Mouse (Mus musculus): ENCODE results near the gene Unk. TPM values are rescaled to one million over a fixed set of nuclear protein-coding genes. Genes with fewer than 3 reads are reported as not detected.

Gene Unk
- total and polyA plus RNA-seq, 2 experiments from 2014 or later, result 22.5 to 43.8 TPM

DNA sequence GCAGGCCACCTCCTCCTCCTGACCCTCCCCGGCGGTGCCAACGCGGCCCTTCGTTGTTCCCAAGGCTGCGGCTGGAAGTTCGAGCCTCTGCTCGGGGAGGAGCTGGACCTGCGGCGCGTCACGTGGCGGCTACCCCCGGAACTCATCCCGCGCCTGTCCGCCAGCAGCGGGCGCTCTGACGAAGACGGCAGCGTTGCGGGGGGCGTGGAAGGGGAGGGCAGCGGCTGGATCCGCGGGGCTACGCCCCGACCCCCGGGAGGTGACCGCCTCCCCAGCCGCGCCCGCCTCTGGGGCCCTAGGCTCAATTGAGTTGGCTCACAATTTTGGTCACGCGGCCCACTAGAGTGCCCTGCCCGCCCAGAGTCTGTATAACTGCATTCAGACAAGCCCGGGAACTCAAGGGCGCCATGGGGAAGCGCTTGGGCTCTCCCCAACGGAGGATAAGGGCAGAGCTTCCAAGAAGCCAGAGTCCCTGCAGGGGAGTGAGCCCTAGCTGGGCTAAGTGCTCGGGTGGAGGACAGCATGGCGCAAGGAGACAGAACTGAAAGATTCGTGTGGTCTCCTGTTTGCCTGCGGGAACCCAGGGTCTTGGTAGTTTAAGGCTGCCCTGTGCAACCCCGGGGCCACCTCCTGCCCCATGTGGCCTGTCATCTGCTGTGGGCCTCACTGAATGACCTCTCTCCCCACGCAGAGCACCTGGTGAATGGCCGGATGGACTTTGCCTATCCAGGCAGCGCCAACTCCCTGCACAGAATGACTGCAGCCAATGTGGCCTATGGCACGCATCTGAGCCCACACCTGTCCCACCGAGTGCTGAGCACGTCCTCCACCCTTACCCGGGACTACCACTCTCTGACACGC lies 25.1 kb upstream of the Unk start:
- ATAC-seq (peak; percentile 79), DNase-seq (peak; percentile 74)
- TF ChIP-seq CTCF (IDR thresholded peaks at IDR 0.05; ENCODE audit: low read depth), result peak; percentile 72
- peak overlapping the region; percentile 54 for H3K9ac ChIP-seq
- no peaks in the 10 kb centered on the region for H3K27me3 ChIP-seq (ENCODE audit: insufficient read depth, low read length)
- no peaks in the 10 kb centered on the region; the same call in 1 of the 2 replicates for H3K36me3 ChIP-seq (ENCODE audit: insufficient read depth)
- H3K4me1 ChIP-seq (ENCODE audit: insufficient read depth), result no peaks in the 10 kb centered on the region
- H3K9me3 ChIP-seq (ENCODE audit: low read length), result no peaks in the 10 kb centered on the region
- peak overlapping the region; percentile 74 for H3K4me2 ChIP-seq (ENCODE audit: low read depth)
- H3K27ac ChIP-seq (ENCODE audit: low read depth, low read length), result 0 out of 2 replicates have a peak overlapping the region, but pooled peaks have one; percentile 36
- 9% methylated on average over 54 of the region's 54 CpGs for WGBS
- H3K4me3 ChIP-seq (ENCODE audit: low read depth, low read length), result peak overlapping the region; percentile 38

DNA sequence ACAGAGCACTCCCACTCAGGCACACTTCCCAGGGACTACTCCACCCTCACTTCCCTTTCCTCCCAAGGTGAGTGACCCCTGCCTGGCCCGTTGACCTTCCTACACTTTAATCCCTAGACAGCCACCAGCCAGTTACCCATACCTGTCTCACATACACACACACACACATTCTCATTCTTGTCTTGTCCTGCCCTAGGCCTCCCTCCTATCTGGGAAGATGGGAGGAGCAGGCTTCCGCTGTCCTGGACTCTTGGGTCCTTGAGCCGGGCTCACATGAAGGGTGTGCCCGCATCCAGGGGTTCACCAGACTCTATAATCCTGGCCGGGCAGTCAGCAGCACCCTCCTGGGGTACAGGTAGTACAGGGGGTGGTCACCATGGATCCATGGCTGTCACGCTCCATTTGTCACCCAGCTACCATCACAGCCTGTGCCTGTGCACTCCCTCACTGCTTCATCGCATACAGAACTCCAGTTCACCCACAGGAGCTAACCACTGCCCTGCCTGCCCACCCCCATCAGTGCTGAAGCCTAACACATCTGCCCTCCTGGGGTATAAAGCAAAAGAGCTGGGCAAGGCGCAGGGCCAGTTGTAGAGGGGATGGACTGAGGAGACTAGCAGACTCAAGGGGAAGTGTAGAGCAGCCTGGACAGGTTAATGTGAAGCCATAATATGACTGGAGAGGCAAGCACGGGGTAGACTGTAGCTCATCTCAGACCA lies 24.3 kb upstream of the Unk start:
- Histone ChIP-seq H3K9ac (no peak overlapping the region), H3K27ac (ENCODE audit: low read depth, low read length) (no peak overlapping the region), H3K27me3 (ENCODE audit: insufficient read depth, low read length) (no peaks in the 10 kb centered on the region), H3K4me3 (ENCODE audit: low read depth, low read length) (no peak overlapping the region), H3K36me3 (ENCODE audit: insufficient read depth) (no peaks in the 10 kb centered on the region; the same call in 1 of the 2 replicates), H3K4me2 (ENCODE audit: low read depth) (peak overlapping the region; percentile 74; the same call in 1 of the 2 replicates), H3K9me3 (ENCODE audit: low read length) (no peaks in the 10 kb centered on the region), H3K4me1 (ENCODE audit: insufficient read depth) (no peaks in the 10 kb centered on the region)
- DNase-seq (no peak), ATAC-seq (no peak)
- TF ChIP-seq CTCF (IDR thresholded peaks at IDR 0.05; ENCODE audit: low read depth), result no peak
- 80% methylated on average over 9 of the region's 9 CpGs for WGBS

DNA sequence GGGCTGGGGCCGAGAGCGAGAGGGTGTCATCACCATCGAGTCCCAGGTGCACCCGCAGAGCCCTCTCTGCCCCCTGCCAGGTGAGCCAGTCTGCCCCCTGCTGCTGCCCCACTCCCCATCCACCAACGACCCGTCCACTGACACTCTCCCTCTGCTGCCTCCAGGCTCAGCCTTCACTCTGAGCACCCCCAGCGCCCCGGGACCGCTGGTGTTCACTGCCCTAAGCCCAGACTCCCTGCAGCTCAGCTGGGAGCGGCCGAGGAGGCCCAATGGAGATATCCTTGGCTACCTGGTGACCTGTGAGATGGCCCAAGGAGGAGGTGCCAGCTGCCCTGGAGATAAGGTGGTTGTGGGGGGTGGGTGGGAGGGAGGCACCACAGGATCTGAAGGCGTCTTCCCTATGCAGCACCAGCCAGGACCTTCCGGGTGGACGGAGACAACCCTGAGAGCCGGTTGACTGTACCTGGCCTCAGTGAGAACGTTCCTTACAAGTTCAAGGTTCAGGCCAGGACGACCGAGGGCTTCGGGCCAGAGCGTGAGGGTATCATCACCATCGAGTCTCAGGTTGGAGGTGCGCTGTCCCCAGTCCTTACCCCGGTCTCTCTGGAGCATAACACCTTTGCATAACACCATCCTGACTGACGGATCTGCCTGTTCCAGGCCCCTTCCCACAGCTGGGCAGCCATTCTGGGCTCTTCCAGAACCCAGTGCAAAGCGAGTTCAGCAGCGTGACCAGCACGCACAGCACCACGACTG lies 22.8 kb upstream of the Unk start:
- ATAC-seq (no peak), DNase-seq (no peak)
- Histone ChIP-seq H3K4me1 (ENCODE audit: insufficient read depth) (no peaks in the 10 kb centered on the region), H3K27me3 (ENCODE audit: insufficient read depth, low read length) (no peaks in the 10 kb centered on the region), H3K9ac (no peak overlapping the region), H3K4me2 (ENCODE audit: low read depth) (no peak overlapping the region), H3K36me3 (ENCODE audit: insufficient read depth) (no peaks in the 10 kb centered on the region; the same call in 1 of the 2 replicates), H3K27ac (ENCODE audit: low read depth, low read length) (no peak overlapping the region), H3K9me3 (ENCODE audit: low read length) (no peaks in the 10 kb centered on the region), H3K4me3 (ENCODE audit: low read depth, low read length) (no peak overlapping the region)
- TF ChIP-seq CTCF (IDR thresholded peaks at IDR 0.05; ENCODE audit: low read depth), result no peak
- 89% methylated on average over 28 of the region's 28 CpGs for WGBS

DNA sequence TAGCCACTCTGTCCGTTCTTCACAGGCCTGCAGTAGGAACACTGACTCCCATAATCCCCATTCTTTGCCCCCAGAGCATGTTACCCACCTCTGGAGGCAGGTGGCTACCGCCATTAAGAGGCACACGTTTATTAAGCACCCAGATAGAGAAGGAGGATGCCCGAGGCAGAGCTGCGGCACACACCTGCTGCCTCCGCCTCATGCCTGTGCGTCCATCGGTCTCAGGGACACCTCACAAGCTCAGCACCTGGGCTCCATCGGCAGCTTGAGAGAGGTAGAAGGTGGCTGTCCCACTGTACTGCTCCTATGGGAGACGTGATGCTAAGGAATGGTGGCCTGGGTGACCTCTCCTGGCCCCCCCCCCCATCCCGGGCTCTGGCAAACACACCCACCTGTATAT lies 21.7 kb upstream of the Unk start:
- H3K27me3 ChIP-seq (ENCODE audit: insufficient read depth, low read length), result no peaks in the 10 kb centered on the region
- DNase-seq (no peak), ATAC-seq (no peak)
- H3K9me3 ChIP-seq (ENCODE audit: low read length), result no peaks in the 10 kb centered on the region
- H3K36me3 ChIP-seq (ENCODE audit: insufficient read depth), result no peaks in the 10 kb centered on the region; the same call in 1 of the 2 replicates
- no peak overlapping the region for H3K9ac ChIP-seq
- H3K4me3 ChIP-seq (ENCODE audit: low read depth, low read length), result no peak overlapping the region
- no peak overlapping the region for H3K4me2 ChIP-seq (ENCODE audit: low read depth)
- TF ChIP-seq CTCF (IDR thresholded peaks at IDR 0.05; ENCODE audit: low read depth), result no peak
- no peak overlapping the region for H3K27ac ChIP-seq (ENCODE audit: low read depth, low read length)
- no peaks in the 10 kb centered on the region for H3K4me1 ChIP-seq (ENCODE audit: insufficient read depth)
- WGBS, result 87% methylated on average over 11 of the region's 11 CpGs

DNA sequence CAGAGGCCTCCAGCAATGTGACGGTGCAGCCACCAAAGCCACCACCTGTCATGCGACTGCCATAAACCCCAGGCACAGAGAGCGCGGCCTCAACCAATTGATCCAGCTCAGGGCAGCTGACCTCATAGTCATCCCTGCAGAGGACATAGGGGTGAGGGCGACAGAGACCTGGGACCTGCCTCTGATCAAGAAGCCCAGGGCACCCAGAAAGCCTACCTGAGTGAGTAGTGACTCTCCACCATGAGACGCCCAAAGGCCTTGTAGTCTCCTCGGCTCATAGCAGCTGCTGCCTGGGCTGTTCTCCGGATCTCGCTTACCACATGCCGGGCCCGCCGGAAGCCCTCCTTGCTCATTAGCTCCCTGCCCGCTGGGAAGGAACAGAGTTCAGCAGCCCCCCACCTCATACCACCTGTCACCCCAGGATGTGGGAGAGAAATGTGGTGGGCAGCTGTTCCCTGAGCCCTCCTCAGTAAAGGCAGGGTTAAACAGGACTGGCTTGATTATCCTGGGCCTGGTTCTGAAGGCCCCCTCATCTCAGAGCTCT lies 21.2 kb upstream of the Unk start:
- H3K27ac ChIP-seq (ENCODE audit: low read depth, low read length), result no peak overlapping the region
- 82% methylated on average over 13 of the region's 13 CpGs for WGBS
- TF ChIP-seq CTCF (IDR thresholded peaks at IDR 0.05; ENCODE audit: low read depth), result no peak

DNA sequence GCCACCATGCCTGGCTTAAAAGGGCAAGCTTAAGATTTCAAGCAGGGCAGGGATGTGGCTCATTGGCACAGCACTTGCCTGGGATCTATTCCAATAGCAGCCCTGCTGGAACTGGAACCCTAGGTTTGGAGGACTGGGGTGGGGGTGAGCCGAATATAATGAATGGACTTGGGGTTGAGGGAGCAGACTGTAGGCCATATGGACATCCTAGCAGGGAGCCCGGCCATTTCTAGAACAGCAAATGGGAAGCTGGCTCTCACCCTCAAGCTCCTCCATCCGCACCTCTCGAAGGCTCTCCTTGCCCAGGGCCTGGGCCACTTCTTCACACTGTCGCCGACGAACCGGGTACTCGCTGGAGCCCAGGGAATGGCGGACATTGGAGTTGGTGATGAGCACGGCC lies 20.5 kb upstream of the Unk start:
- Histone ChIP-seq H3K27me3 (ENCODE audit: insufficient read depth, low read length) (no peaks in the 10 kb centered on the region), H3K27ac (ENCODE audit: low read depth, low read length) (no peak overlapping the region), H3K4me2 (ENCODE audit: low read depth) (no peak overlapping the region), H3K36me3 (ENCODE audit: insufficient read depth) (no peaks in the 10 kb centered on the region; the same call in 1 of the 2 replicates), H3K9me3 (ENCODE audit: low read length) (no peaks in the 10 kb centered on the region), H3K9ac (no peak overlapping the region), H3K4me1 (ENCODE audit: insufficient read depth) (no peaks in the 10 kb centered on the region), H3K4me3 (ENCODE audit: low read depth, low read length) (no peak overlapping the region)
- TF ChIP-seq CTCF (IDR thresholded peaks at IDR 0.05; ENCODE audit: low read depth), result no peak
- no peak for ATAC-seq
- 76% methylated on average over 11 of the region's 11 CpGs for WGBS
- no peak for DNase-seq

More for the DNA sequence above, 21.2 kb upstream of the Unk start:
- H3K9ac ChIP-seq, result no peak overlapping the region
- H3K36me3 ChIP-seq (ENCODE audit: insufficient read depth), result no peaks in the 10 kb centered on the region; the same call in 1 of the 2 replicates
- DNase-seq, result no peak
- no peaks in the 10 kb centered on the region for H3K9me3 ChIP-seq (ENCODE audit: low read length)
- no peaks in the 10 kb centered on the region for H3K4me1 ChIP-seq (ENCODE audit: insufficient read depth)
- no peak for ATAC-seq
- no peaks in the 10 kb centered on the region for H3K27me3 ChIP-seq (ENCODE audit: insufficient read depth, low read length)
- H3K4me3 ChIP-seq (ENCODE audit: low read depth, low read length), result no peak overlapping the region
- no peak overlapping the region for H3K4me2 ChIP-seq (ENCODE audit: low read depth)
